Mouse (Mus musculus): ENCODE results near the gene Fgfbp1. TPM values are rescaled to one million over a fixed set of nuclear protein-coding genes. Genes with fewer than 3 reads are reported as not detected.

Gene Fgfbp1
- polyA plus RNA-seq, 1 experiment from 2014 or later, result 0.97 TPM

DNA sequence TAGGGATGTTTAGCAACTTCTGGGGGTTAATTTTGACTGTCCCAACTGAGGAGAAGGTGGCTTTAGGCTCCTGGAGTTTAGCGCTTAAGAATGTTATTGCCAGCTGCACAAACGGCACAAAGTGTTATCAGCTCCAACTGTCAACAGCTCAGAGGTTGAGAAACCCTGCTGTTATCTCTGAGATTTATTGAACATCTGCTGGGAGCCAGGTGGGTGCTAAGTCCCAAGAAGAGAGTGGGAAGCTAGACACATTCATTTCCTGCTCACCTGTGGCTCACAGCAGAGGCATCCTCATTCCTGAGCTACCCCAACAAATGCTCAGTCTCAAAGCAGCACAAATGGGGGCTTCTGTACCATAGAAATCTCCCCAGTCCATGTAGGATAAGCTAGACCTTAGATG, 10.4 kb downstream of the Fgfbp1 start:
- Histone ChIP-seq H3K4me2 (replicated peaks) (no peak overlapping the region), H3K9me3 (no peaks in the 10 kb centered on the region), H3K9ac (replicated peaks) (no peak overlapping the region), H3K4me1 (no peaks in the 10 kb centered on the region), H3K27ac (replicated peaks) (no peak overlapping the region), H3K36me3 (no peaks in the 10 kb centered on the region), H3K27me3 (no peaks in the 10 kb centered on the region), H3K4me3 (no peak overlapping the region)
- ATAC-seq (ENCODE audit: low FRiP score, low read depth), result no peak
- WGBS, result 90% methylated on average over 2 of the region's 2 CpGs

DNA sequence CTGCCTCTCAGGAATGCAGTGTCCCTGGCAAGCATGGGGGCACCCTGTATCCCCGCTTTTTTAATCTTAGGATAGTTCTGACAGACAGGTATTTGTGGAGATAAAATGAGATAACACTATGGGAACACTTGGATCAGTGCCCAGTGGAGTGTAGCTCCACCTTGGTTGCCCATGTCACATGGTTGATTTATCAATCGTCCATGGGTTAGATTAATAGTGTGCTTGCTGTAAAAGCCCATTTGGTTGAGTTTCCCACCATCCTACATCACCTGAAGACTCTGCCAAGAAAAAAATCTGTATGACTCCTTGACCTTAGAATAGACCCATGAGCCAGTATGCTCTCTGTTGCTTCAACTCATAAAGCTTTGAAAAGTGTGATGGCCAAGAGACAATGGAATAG, 11.0 kb downstream of the Fgfbp1 start:
- no peak for ATAC-seq (ENCODE audit: low FRiP score, low read depth)
- H3K9ac ChIP-seq (replicated peaks), result no peak overlapping the region
- no peaks in the 10 kb centered on the region for H3K36me3 ChIP-seq
- H3K27ac ChIP-seq (replicated peaks), result no peak overlapping the region
- no peaks in the 10 kb centered on the region for H3K9me3 ChIP-seq
- H3K4me1 ChIP-seq, result no peaks in the 10 kb centered on the region
- 85% methylated on average over 2 of the region's 2 CpGs for WGBS
- no peaks in the 10 kb centered on the region for H3K27me3 ChIP-seq
- H3K4me3 ChIP-seq, result no peak overlapping the region
- H3K4me2 ChIP-seq (replicated peaks), result no peak overlapping the region

DNA sequence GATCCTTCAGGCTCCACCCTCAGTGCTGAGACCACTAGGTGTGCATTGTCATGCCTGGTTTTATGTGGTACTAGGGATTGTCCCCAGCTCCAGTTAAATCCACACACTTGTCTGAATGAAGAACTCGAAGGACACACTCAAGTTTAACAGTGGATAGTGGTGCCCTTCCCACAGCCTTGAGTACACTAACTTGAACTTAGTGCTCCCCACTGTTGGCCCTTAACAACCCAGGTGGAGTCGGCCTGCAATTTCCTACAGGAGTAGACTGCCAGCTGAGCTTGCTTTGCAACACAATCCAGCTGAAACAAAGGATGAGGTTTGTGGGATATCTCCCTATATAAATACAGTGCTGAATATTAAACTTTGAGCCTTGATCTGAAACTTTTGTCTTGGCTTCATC, 12.9 kb downstream of the Fgfbp1 start:
- Histone ChIP-seq H3K4me3 (no peak overlapping the region), H3K36me3 (no peaks in the 10 kb centered on the region), H3K27ac (replicated peaks) (no peak overlapping the region), H3K27me3 (no peaks in the 10 kb centered on the region), H3K4me2 (replicated peaks) (no peak overlapping the region), H3K4me1 (no peaks in the 10 kb centered on the region), H3K9ac (replicated peaks) (no peak overlapping the region), H3K9me3 (no peaks in the 10 kb centered on the region)
- WGBS, result 58% methylated on average over 2 of the region's 2 CpGs
- no peak for ATAC-seq (ENCODE audit: low FRiP score, low read depth)

DNA sequence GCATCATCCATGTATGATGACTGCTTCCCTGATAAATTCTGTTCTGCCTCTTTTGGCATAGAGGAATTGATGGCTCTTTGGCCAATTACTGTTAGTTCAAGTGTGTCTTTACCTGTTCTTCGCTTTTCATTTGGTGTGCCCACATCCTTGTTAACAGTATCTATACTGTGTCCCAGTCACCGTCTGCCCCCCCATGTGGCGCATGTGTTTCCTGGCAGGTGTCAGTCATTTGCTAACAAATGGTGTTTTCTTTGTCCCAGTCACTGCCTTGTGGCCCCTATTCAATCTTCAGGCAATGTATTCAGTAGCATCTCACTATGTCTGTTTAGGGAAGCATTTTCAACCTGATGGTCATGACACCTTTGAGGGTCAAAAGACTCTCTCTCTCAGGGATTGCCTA, 20.5 kb downstream of the Fgfbp1 start:
- Histone ChIP-seq H3K4me3 (no peak overlapping the region), H3K27ac (replicated peaks) (no peak overlapping the region), H3K4me2 (replicated peaks) (no peak overlapping the region), H3K9ac (replicated peaks) (no peak overlapping the region), H3K9me3 (no peaks in the 10 kb centered on the region), H3K27me3 (no peaks in the 10 kb centered on the region), H3K4me1 (no peaks in the 10 kb centered on the region), H3K36me3 (no peaks in the 10 kb centered on the region)
- no peak for ATAC-seq (ENCODE audit: low FRiP score, low read depth)
- WGBS, result 90% methylated on average over 3 of the region's 3 CpGs

DNA sequence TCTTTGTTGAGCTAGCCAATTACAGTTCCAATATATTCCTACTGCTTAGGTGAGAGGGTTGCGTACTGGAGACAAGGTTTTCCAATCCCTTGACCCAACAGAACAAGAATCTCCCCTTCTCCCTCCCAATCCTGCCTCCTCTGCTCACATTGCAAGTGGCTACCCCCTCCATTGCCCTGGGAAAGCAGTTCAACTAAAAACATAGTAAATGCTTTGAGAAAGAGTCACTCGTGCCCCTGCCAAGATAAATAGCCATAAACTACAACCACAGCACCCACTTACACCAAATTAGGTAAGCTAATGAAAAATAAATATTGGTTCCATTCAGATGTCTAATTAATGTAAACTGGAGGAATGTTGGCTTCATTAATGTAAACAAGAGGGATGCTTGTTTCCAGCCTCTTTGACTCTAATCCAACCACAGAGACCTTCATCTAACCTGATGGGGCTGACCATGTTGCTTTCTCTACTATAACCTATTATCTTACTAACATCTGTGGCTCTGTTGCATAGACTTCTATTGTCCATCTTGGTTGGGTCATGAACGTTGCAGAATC, 21.6 kb downstream of the Fgfbp1 start:
- Histone ChIP-seq H3K9ac (replicated peaks) (no peak overlapping the region), H3K9me3 (no peaks in the 10 kb centered on the region), H3K27ac (replicated peaks) (no peak overlapping the region), H3K4me2 (replicated peaks) (no peak overlapping the region), H3K27me3 (no peaks in the 10 kb centered on the region), H3K4me1 (no peaks in the 10 kb centered on the region), H3K36me3 (no peaks in the 10 kb centered on the region), H3K4me3 (no peak overlapping the region)
- no peak for ATAC-seq (ENCODE audit: low FRiP score, low read depth)
- WGBS, result 82% methylated on average over 3 of the region's 3 CpGs

- H3K4me2 ChIP-seq (replicated peaks), result no peak overlapping the region
- WGBS, result 71% methylated on average over 1 of the region's 1 CpGs
- no peak overlapping the region for H3K4me3 ChIP-seq
- ATAC-seq (ENCODE audit: low FRiP score, low read depth), result no peak
- no peak overlapping the region for H3K27ac ChIP-seq (replicated peaks)
- H3K27me3 ChIP-seq, result no peaks in the 10 kb centered on the region
- no peak overlapping the region for H3K9ac ChIP-seq (replicated peaks)
- H3K36me3 ChIP-seq, result no peaks in the 10 kb centered on the region
- H3K4me1 ChIP-seq, result peaks cover 8% of the 10 kb centered on the region
- no peaks in the 10 kb centered on the region for H3K9me3 ChIP-seq
Observed at GRCm38 (mm10) chr5:43953241-43953640, 28.3 kb downstream of the Fgfbp1 start.

- Histone ChIP-seq H3K9me3 (no peaks in the 10 kb centered on the region), H3K36me3 (no peaks in the 10 kb centered on the region), H3K9ac (replicated peaks) (0 out of 2 replicates have a peak overlapping the region, but pooled peaks have one; percentile 12), H3K4me2 (replicated peaks) (peak overlapping the region; percentile 61), H3K4me1 (peaks cover 16% of the 10 kb centered on the region), H3K27me3 (peaks cover 5% of the 10 kb centered on the region; the same call in 1 of the 2 replicates), H3K27ac (replicated peaks) (no peak overlapping the region), H3K4me3 (peak overlapping the region; percentile 7; the same call in 1 of the 2 replicates)
- peak; percentile 24 for ATAC-seq (ENCODE audit: low FRiP score, low read depth)
- 2% methylated on average over 8 of the region's 8 CpGs for WGBS
Observed at GRCm38 (mm10) chr5:43948748-43949275, 32.8 kb downstream of the Fgfbp1 start.

GRCm38 (mm10) chr5:43948111-43948743, 33.4 kb downstream of the Fgfbp1 start:
- ATAC-seq (ENCODE audit: low FRiP score, low read depth), result peak; percentile 94
- peaks cover 16% of the 10 kb centered on the region for H3K4me1 ChIP-seq
- WGBS, result 2% methylated on average over 27 of the region's 27 CpGs
- peak overlapping the region; percentile 34 for H3K4me3 ChIP-seq
- H3K9me3 ChIP-seq, result no peaks in the 10 kb centered on the region
- H3K9ac ChIP-seq (replicated peaks), result peak overlapping the region; percentile 21; the same call in 1 of the 2 replicates
- H3K27ac ChIP-seq (replicated peaks), result no peak overlapping the region
- peaks cover 5% of the 10 kb centered on the region; the same call in 1 of the 2 replicates for H3K27me3 ChIP-seq
- peak overlapping the region; percentile 61 for H3K4me2 ChIP-seq (replicated peaks)
- H3K36me3 ChIP-seq, result no peaks in the 10 kb centered on the region

- peak overlapping the region; percentile 34; the same call in 1 of the 2 replicates for H3K4me3 ChIP-seq
- peaks cover 5% of the 10 kb centered on the region; the same call in 1 of the 2 replicates for H3K27me3 ChIP-seq
- WGBS, result 41% methylated on average over 9 of the region's 9 CpGs
Observed at GRCm38 (mm10) chr5:43947330-43947977, 34.1 kb downstream of the Fgfbp1 start.

GRCm38 (mm10) chr5:43933269-43933668, 48.3 kb downstream of the Fgfbp1 start:
- no peak overlapping the region for H3K9ac ChIP-seq (replicated peaks)
- WGBS, result 48% methylated on average over 2 of the region's 2 CpGs

More at GRCm38 (mm10) chr5:43947330-43947977, 34.1 kb downstream of the Fgfbp1 start:
- no peaks in the 10 kb centered on the region for H3K9me3 ChIP-seq
- no peaks in the 10 kb centered on the region for H3K36me3 ChIP-seq
- 0 out of 2 replicates have a peak overlapping the region, but pooled peaks have one; percentile 21 for H3K9ac ChIP-seq (replicated peaks)
- peaks cover 16% of the 10 kb centered on the region for H3K4me1 ChIP-seq
- peak overlapping the region; percentile 61 for H3K4me2 ChIP-seq (replicated peaks)
- no peak for ATAC-seq (ENCODE audit: low FRiP score, low read depth)
- no peak overlapping the region for H3K27ac ChIP-seq (replicated peaks)

More at GRCm38 (mm10) chr5:43933269-43933668, 48.3 kb downstream of the Fgfbp1 start:
- Histone ChIP-seq H3K36me3 (no peaks in the 10 kb centered on the region), H3K27ac (replicated peaks) (no peak overlapping the region), H3K4me1 (no peaks in the 10 kb centered on the region), H3K4me3 (no peak overlapping the region), H3K27me3 (no peaks in the 10 kb centered on the region), H3K4me2 (replicated peaks) (no peak overlapping the region), H3K9me3 (no peaks in the 10 kb centered on the region)
- ATAC-seq (ENCODE audit: low FRiP score, low read depth), result no peak
